Mouse (Mus musculus) bone marrow, adult 2 months (tissue): ENCODE measurements around the gene Ttc41. TPM values are rescaled to one million over a fixed set of nuclear protein-coding genes. Genes with fewer than 3 reads are reported as not detected.

Experiments
- H3K27ac ChIP-seq: fragments of 200-500 bp; 2 replicates; pipeline ENCODE4 v1.5.1; 2012; ENCODE audit warnings: low read depth, mild to moderate bottlenecking, control low read depth, inconsistent platforms, low read length; ENCODE audit not compliant: control insufficient read depth, poor library complexity, insufficient read depth
- H3K4me1 ChIP-seq: fragments of 200-500 bp; 2 replicates; pipeline ENCODE4 v1.6.1; 2011; ENCODE audit warnings: low read length; ENCODE audit not compliant: control insufficient read depth, insufficient read depth
- H3K4me3 ChIP-seq: fragments of 200-500 bp; replicated peaks from 2 replicates; pipeline ENCODE3; 2011; ENCODE audit warnings: mild to moderate bottlenecking, low read depth, low read length, control low read depth; ENCODE audit not compliant: control insufficient read depth
- CTCF ChIP-seq: fragments of 200-500 bp; IDR thresholded peaks from 2 replicates; pipeline ENCODE4 v1.5.1; 2011; ENCODE audit warnings: low read length, control low read depth; ENCODE audit not compliant: control insufficient read depth, insufficient read depth
- POLR2A ChIP-seq: fragments of 200-500 bp; IDR thresholded peaks from 2 replicates; pipeline ENCODE4 v1.6.1; 2011; ENCODE audit warnings: low read depth, mild to moderate bottlenecking, control low read depth, low read length, borderline replicate concordance; ENCODE audit not compliant: control insufficient read depth
- WGBS: fragments of 180-500 bp; shearing (Covaris S2); methylation state at CpG from one replicate; pipeline ENCODE4 v1.1.7; 2018; 5-methylcytosine and 5-hydroxymethylcytosine counted together
- polyA plus RNA-seq: library from polyadenylated mRNA; stranded (reverse); fragments of >200 nt; gene quantifications from 2 replicates; pipeline ENCODE4 v1.2.4, GENCODE M21; 2011; ENCODE audit warnings: low replicate concordance; ENCODE audit not compliant: missing spikeins, insufficient read depth, insufficient read length

Ttc41 gene
- polyA plus RNA-seq, 1 experiment: 4.4 TPM

- Histone ChIP-seq H3K27ac (no peak overlapping the region), H3K4me3 (no peak overlapping the region), H3K4me1 (peaks cover 1% of the 10 kb centered on the region; the same call in 1 of the 2 replicates)
- 30% methylated on average over 2 of the region's 2 CpGs for WGBS
- no peak for TF ChIP-seq POLR2A
- no peak for TF ChIP-seq CTCF
Measured at GRCm38 (mm10) chr10:86731500-86731863, 25.9 kb downstream of the Ttc41 start.

- WGBS: 67% methylated on average over 4 of the region's 4 CpGs
- H3K4me1 ChIP-seq: no peaks in the 10 kb centered on the region
- H3K4me3 ChIP-seq: no peak overlapping the region
- H3K27ac ChIP-seq: no peak overlapping the region
- TF ChIP-seq CTCF (no peak), POLR2A (no peak)
Measured at GRCm38 (mm10) chr10:86735036-86735435, 29.4 kb downstream of the Ttc41 start.

GRCm38 (mm10) chr10:86742918-86743317 lies 37.3 kb downstream of the Ttc41 start:
- peaks cover 1% of the 10 kb centered on the region; the same call in 1 of the 2 replicates for H3K4me1 ChIP-seq
- no peak for TF ChIP-seq CTCF
- TF ChIP-seq POLR2A: no peak
- no peak overlapping the region for H3K4me3 ChIP-seq
- H3K27ac ChIP-seq: no peak overlapping the region
- WGBS: 80% methylated on average over 2 of the region's 2 CpGs

DNA sequence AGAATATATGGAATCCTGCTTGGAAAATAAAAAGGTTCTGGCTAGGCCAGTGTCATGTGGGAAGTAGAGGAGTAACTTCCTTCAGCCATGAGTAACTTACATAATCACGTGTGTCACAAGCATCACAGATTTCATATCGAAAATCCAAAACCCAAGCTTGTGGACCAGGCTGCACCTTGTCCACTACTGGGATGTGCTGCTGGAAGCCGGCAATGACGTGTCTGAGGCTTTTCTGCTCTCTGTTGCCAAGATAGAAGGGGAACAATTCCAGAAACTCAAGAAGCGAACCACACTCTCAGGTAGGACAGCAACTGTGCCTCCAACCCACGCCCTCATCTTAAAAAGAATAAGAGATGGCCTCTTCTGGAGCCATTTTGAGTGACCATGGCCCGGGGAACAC lies 38.7 kb downstream of the Ttc41 start:
- 76% methylated on average over 7 of the region's 7 CpGs for WGBS
- peaks cover 1% of the 10 kb centered on the region; the same call in 1 of the 2 replicates for H3K4me1 ChIP-seq
- no peak for TF ChIP-seq POLR2A
- TF ChIP-seq CTCF: no peak

DNA sequence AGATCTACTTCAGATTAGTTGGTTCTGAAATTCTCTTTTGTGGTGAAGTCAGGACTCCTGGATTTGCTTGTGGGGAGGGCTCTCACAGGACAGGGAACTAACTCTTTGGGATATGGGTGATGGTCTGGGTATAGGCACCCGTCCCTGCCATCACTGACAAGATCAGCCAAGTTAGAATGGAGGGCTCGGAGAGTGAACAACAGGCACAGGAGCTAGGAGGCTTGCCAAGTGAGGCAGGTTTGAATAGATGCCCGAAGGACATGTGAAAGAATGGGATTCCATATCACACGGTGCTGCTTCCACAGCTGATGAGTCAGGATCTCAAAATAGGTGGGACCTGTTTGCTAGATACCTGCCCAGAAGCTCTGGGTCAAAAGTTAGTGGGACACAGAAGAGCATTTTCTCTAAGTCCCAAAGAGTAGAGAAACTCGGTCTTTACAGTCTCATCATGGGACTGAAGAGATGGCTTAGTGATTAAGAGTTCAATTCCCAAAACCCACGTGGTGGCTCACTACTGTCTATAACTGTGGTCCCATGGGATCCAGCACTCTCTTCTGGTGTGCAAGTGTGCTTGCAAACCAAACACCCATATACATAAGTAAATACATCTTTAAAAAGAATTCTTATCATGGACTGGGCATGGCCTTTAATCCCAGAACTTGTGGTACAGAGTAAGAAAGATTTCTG lies 50.3 kb downstream of the Ttc41 start:
- Histone ChIP-seq H3K27ac (no peak overlapping the region), H3K4me1 (no peaks in the 10 kb centered on the region), H3K4me3 (no peak overlapping the region)
- WGBS: 76% methylated on average over 6 of the region's 6 CpGs
- TF ChIP-seq POLR2A (no peak), CTCF (no peak)

More for the DNA sequence above, 38.7 kb downstream of the Ttc41 start:
- H3K27ac ChIP-seq: no peak overlapping the region
- no peak overlapping the region for H3K4me3 ChIP-seq

DNA sequence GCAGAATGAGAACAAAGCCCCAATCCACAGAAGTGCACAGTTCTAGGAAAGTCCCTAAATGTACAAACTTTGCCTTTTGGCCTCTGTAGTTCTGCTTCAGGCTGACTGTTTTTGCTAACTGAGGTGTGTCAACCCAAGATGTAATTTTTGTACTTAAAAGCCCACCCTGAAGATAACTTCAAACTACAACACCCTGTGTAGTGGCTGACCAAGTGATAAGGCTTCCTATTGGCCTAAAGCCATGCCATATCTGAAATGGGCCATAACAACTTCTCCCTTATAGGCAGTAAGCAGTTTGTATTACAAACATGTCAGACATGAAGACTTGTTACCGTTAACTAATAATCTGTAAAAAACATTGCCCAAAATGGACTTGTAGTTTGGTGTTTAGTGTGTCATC lies 52.1 kb downstream of the Ttc41 start:
- Histone ChIP-seq H3K27ac (no peak overlapping the region), H3K4me1 (no peaks in the 10 kb centered on the region), H3K4me3 (no peak overlapping the region)
- TF ChIP-seq POLR2A (no peak), CTCF (no peak)
- WGBS: 60% methylated on average over 1 of the region's 1 CpGs

GRCm38 (mm10) chr10:86758211-86758610 lies 52.6 kb downstream of the Ttc41 start:
- TF ChIP-seq CTCF (no peak), POLR2A (no peak)
- Histone ChIP-seq H3K4me3 (no peak overlapping the region), H3K4me1 (no peaks in the 10 kb centered on the region), H3K27ac (no peak overlapping the region)
- 86% methylated on average over 6 of the region's 6 CpGs for WGBS

GRCm38 (mm10) chr10:86761236-86761635 lies 55.6 kb downstream of the Ttc41 start:
- TF ChIP-seq CTCF: no peak
- no peak for TF ChIP-seq POLR2A
- no peak overlapping the region for H3K27ac ChIP-seq
- no peak overlapping the region for H3K4me3 ChIP-seq
- H3K4me1 ChIP-seq: no peaks in the 10 kb centered on the region
- 91% methylated on average over 1 of the region's 1 CpGs for WGBS
